Mouse (Mus musculus) neural tube, embryonic 14.5 days (tissue): ENCODE measurements at regions not wholly inside any gene's neighbourhood (a gene's known extent, or its start where the extent isn't known, plus 50 kb on each side); places are given as distances from the start of the nearest gene placed in this dataset.
A peak's percentile ranks its signal among the peaks of the same experiment; 100 is the strongest.

ENCODE experiments used
- ATAC-seq: fragments of 200-750 bp; cut with Nextera tagmentation; 2 replicates; pipeline ENCODE4 v1.8.0; 2017; ENCODE audit warnings: low read depth, mild to moderate bottlenecking, moderate TSS enrichment, moderate library complexity
- H3K27ac ChIP-seq: fragments of 300-500 bp; sonication (generic); 2 replicates; pipeline ENCODE4 v1.5.1; 2014; ENCODE audit warnings: low read depth, mild to moderate bottlenecking, control low read depth, low read length, moderate library complexity, mixed read lengths
- H3K27me3 ChIP-seq: fragments of 300-500 bp; sonication (generic); 2 replicates; pipeline ENCODE4 v1.6.1; 2014; ENCODE audit warnings: low read length; ENCODE audit not compliant: control insufficient read depth, insufficient read depth
- H3K36me3 ChIP-seq: fragments of 300-500 bp; sonication (generic); 2 replicates; pipeline ENCODE4 v1.6.1; 2014; ENCODE audit warnings: low read length, mixed read lengths; ENCODE audit not compliant: control insufficient read depth, insufficient read depth
- H3K4me1 ChIP-seq: fragments of 300-500 bp; sonication (generic); 2 replicates; pipeline ENCODE4 v1.6.1; 2014; ENCODE audit warnings: low read length; ENCODE audit not compliant: control insufficient read depth, insufficient read depth
- H3K4me2 ChIP-seq: fragments of 300-500 bp; sonication (generic); 2 replicates; pipeline ENCODE4 v1.6.1; 2014; ENCODE audit warnings: mild to moderate bottlenecking, low read depth, low read length, control low read depth
- H3K4me3 ChIP-seq: fragments of 300-500 bp; sonication (generic); 2 replicates; pipeline ENCODE4 v1.5.1; 2014; ENCODE audit warnings: low read depth, low read length, control low read depth, mixed read lengths
- H3K9ac ChIP-seq: fragments of 300-500 bp; sonication (generic); replicated peaks from 2 replicates; pipeline ENCODE4 v1.6.1; 2014; ENCODE audit warnings: low read depth, mild to moderate bottlenecking, control low read depth, low read length, mixed read lengths
- H3K9me3 ChIP-seq: fragments of 300-500 bp; sonication (generic); 2 replicates; pipeline ENCODE4 v1.6.1; 2016; ENCODE audit warnings: low read length; ENCODE audit not compliant: control insufficient read depth
- WGBS: fragments of 180-500 bp; shearing (Covaris S2); extraction: QIAGEN DNeasy Blood & Tissue Kit; methylation state at CpG from one replicate; pipeline ENCODE4 v1.1.7; 2014; 5-methylcytosine and 5-hydroxymethylcytosine counted together

- no peak overlapping the region for H3K4me2 ChIP-seq
- no peaks in the 10 kb centered on the region for H3K9me3 ChIP-seq
- no peaks in the 10 kb centered on the region for H3K27me3 ChIP-seq
- no peak overlapping the region for H3K4me3 ChIP-seq
- 43% methylated on average over 8 of the region's 8 CpGs for WGBS
- H3K4me1 ChIP-seq, result no peaks in the 10 kb centered on the region
- no peak overlapping the region for H3K27ac ChIP-seq
- H3K36me3 ChIP-seq, result no peaks in the 10 kb centered on the region
- peak; percentile 76 for ATAC-seq
- H3K9ac ChIP-seq, result no peak overlapping the region
These were observed 96.4 kb downstream of the Grpr start for GRCm38 (mm10) chrX:163452971-163453532.

- H3K9me3 ChIP-seq, result no peaks in the 10 kb centered on the region
- WGBS, result 54% methylated on average over 3 of the region's 3 CpGs
- H3K27ac ChIP-seq, result no peak overlapping the region
- H3K4me3 ChIP-seq, result no peak overlapping the region
- ATAC-seq, result no peak
- H3K36me3 ChIP-seq, result no peaks in the 10 kb centered on the region
- H3K4me1 ChIP-seq, result no peaks in the 10 kb centered on the region
- no peak overlapping the region for H3K4me2 ChIP-seq
- H3K27me3 ChIP-seq, result no peaks in the 10 kb centered on the region
- H3K9ac ChIP-seq, result no peak overlapping the region
These were observed 143.9 kb downstream of the Grpr start for GRCm38 (mm10) chrX:163405586-163405985.

GRCm38 (mm10) chrX:163386380-163386779 lies 163.1 kb downstream of the Grpr start:
- H3K36me3 ChIP-seq, result no peaks in the 10 kb centered on the region
- WGBS, result 86% methylated on average over 2 of the region's 2 CpGs
- H3K9me3 ChIP-seq, result no peaks in the 10 kb centered on the region
- H3K9ac ChIP-seq, result no peak overlapping the region
- no peaks in the 10 kb centered on the region for H3K27me3 ChIP-seq
- no peak overlapping the region for H3K4me2 ChIP-seq
- no peak overlapping the region for H3K27ac ChIP-seq
- ATAC-seq, result no peak
- no peaks in the 10 kb centered on the region for H3K4me1 ChIP-seq
- H3K4me3 ChIP-seq, result no peak overlapping the region
